In genomic region chrX:57182470-57182869, GRCm38 (mm10) we compare ENCODE assay signal across 22 mouse cellular contexts. TPM values are rescaled to one million over a fixed set of nuclear protein-coding genes. Genes with fewer than 3 reads are reported as not detected.
DNase-seq lines count a peak whose midpoint lies in the region; TF ChIP-seq lines count a peak whose summit lies in the region.
"Had no signal": no experiment of that assay in that cellular context is flagged by ENCODE, and none has a peak within 500 bp of the region (broad histone marks: within the 10 kb centered on the region; RNA-seq: fewer than 3 reads in every experiment).

No protein-coding gene starts in this region.

- no peak overlapping the region for H3K9ac ChIP-seq in CH12.LX (ENCODE audit: insufficient read depth, low read depth)

- H3K4me3 ChIP-seq in CH12.LX (replicated peaks in 1 of 3; ENCODE audit: low read depth in 2 of 3, low read length in 2 of 3, poor library complexity in 1 of 3), result no peak overlapping the region

- peaks cover 10 to 13% of the 10 kb centered on the region in 2 experiments; a peak in 2 of 4 replicates for H3K4me1 ChIP-seq in CH12.LX (ENCODE audit: control insufficient read depth in 1 of 2, insufficient read depth in 2 of 2)

- H3K9me3 ChIP-seq in CH12.LX (replicated peaks; ENCODE audit: low read length), result no peaks in the 10 kb centered on the region
- H3K9me3 ChIP-seq: G1E had no signal

- H3K36me3 ChIP-seq in CH12.LX (replicated peaks in 1 of 2; ENCODE audit: control insufficient read depth in 1 of 2, insufficient read depth in 1 of 2, low read length in 1 of 2), result no peaks in the 10 kb centered on the region
- H3K36me3 ChIP-seq: G1E had no signal

- no peaks in the 10 kb centered on the region for H3K79me2 ChIP-seq in CH12.LX (replicated peaks; ENCODE audit: control insufficient read depth, extremely low read depth, insufficient read depth, poor library complexity, severe bottlenecking)

- H3K27me3 ChIP-seq in CH12.LX (replicated peaks), result no peaks in the 10 kb centered on the region

- TF ChIP-seq CTCF in CH12.LX (conservative IDR thresholded peaks at IDR 0.05 in 1 of 2, IDR thresholded peaks at IDR 0.05 in 1 of 2; ENCODE audit: low read depth in 2 of 2, low read length in 2 of 2), result no peak

- TF ChIP-seq POLR2A in CH12.LX (IDR thresholded peaks at IDR 0.05; ENCODE audit: low read depth, low read length), result no peak

- peak; percentile 74 for TF ChIP-seq EP300 in CH12.LX (IDR thresholded peaks at IDR 0.05; ENCODE audit: low read length)

- peak; percentile 57 for DNase-seq in CH12.LX (ENCODE audit: extremely low read depth)
- DNase-seq in thymus, postnatal 36 days, result no peak
- DNase-seq: adrenal gland, adult 2 months; adrenal gland, adult 8-10 months; adrenal gland, postnatal 10 days; adrenal gland, postnatal 14 days; adrenal gland, postnatal 25 days; adrenal gland, postnatal 36 days; B cell, adult 2 months; cerebellum, adult 11 months; cerebellum, adult 11-12 months; cerebellum, adult 18-20 months; cerebellum, adult 2 months; cerebellum, adult 8-10 months had no signal

- no peak overlapping the region; the same call in 1 of the 2 replicates for H3K4me2 ChIP-seq in CH12.LX (ENCODE audit: insufficient read depth, low read depth, poor library complexity, severe bottlenecking)

- H3K27ac ChIP-seq in CH12.LX (ENCODE audit: insufficient read depth, low read depth), result no peak overlapping the region

- TF ChIP-seq RAD21 in CH12.LX (IDR thresholded peaks at IDR 0.05; ENCODE audit: low read depth, low read length), result no peak

- dilution Hi-C loops in CH12.LX (cut with MboI; ENCODE audit: extremely low pct_ligation_motif_present, extremely low pct_unique_long_range_greater_than_20kb, low sequenced_read_pairs), result no loop called here

- in situ Hi-C loops in CH12.LX (cut with MboI; ENCODE audit: low pct_ligation_motif_present, low pct_unique_long_range_greater_than_20kb, low sequenced_read_pairs), result no loop called here

TF ChIP-seq in CH12.LX, 34 proteins besides CTCF, POLR2A, EP300 and RAD21:
- TF ChIP-seq MEF2A (IDR thresholded peaks at IDR 0.05; ENCODE audit: borderline replicate concordance, low read depth, low read length), result peak; percentile 78
- peak; percentile 74 for TF ChIP-seq TBP (conservative IDR thresholded peaks at IDR 0.05; ENCODE audit: low read depth, low read length)
- TF ChIP-seq IRF4 (IDR thresholded peaks at IDR 0.05; ENCODE audit: low read depth, low read length), result peak; percentile 87
- TF ChIP-seq JUND (conservative IDR thresholded peaks at IDR 0.05; ENCODE audit: low read depth, low read length), result peak; percentile 79
- no peak for TF ChIP-seq NRF1 (IDR thresholded peaks at IDR 0.05; ENCODE audit: low read depth, low read length)
- TF ChIP-seq BHLHE40 (IDR thresholded peaks at IDR 0.05; ENCODE audit: low read depth, low read length), result peak; percentile 24; the same call in 1 of the 2 replicates
- TF ChIP-seq ELF1 (IDR thresholded peaks at IDR 0.05; ENCODE audit: low read depth, low read length), result no peak
- no peak for TF ChIP-seq ZKSCAN1 (IDR thresholded peaks at IDR 0.05; ENCODE audit: borderline replicate concordance, low read depth, low read length)
- no peak for TF ChIP-seq USF2 (conservative IDR thresholded peaks at IDR 0.05; ENCODE audit: low read depth, low read length)
- TF ChIP-seq JUN (IDR thresholded peaks at IDR 0.05; ENCODE audit: insufficient read depth, low read depth, low read length), result peak; percentile 78

RNA-seq across cellular contexts. Expression of gene Cd40lg, which starts 29.5 kb away (rescaled TPM):
- total RNA-seq in CH12.LX (2012; rRNA removed) (0.08 and 0.21 TPM in 2 replicates), CH12.LX (2014; rRNA removed) (not detected in 2 replicates)
- 0.19 TPM in 1 of 2 replicates, not detected in the other for polyA plus RNA-seq in CH12.LX (2012; ENCODE audit: insufficient read length, low read depth)
- total RNA-seq: adrenal gland, adult 18-20 months; adrenal gland, adult 2 months; adrenal gland, postnatal 14 days; adrenal gland, postnatal 25 days; adrenal gland, postnatal 36 days; adrenal gland, postnatal 4 days; ES-E14; G1E; MEL had no signal
- polyA plus RNA-seq: adrenal gland, adult 2 months; brain, embryonic 14.5 days; C2C12; cerebellum, adult 2 months; G1E; Patski had no signal
